Mouse (Mus musculus) heart, postnatal 36 days (tissue): ENCODE measurements around the gene Adamts8. TPM values are rescaled to one million over a fixed set of nuclear protein-coding genes. Genes with fewer than 3 reads are reported as not detected.

Source experiments
- DNase-seq, 2 experiments: peaks; one replicate each; pipeline ENCODE4 v3.0.0; 2021 to 2022
- intact Hi-C: fragments of 180-260 bp; cut with DNase I; formaldehyde crosslinking; loops from one replicate; pipeline ENCODE4 v1.15.1; 2025
- total RNA-seq, 2 experiments: library from RNA; stranded (reverse); gene quantifications; 2 replicates each; pipeline ENCODE4 v1.2.3; 2021

Adamts8 gene
- 1 to 10 TPM; 3.2 to 4.0 TPM for total RNA-seq

DNA sequence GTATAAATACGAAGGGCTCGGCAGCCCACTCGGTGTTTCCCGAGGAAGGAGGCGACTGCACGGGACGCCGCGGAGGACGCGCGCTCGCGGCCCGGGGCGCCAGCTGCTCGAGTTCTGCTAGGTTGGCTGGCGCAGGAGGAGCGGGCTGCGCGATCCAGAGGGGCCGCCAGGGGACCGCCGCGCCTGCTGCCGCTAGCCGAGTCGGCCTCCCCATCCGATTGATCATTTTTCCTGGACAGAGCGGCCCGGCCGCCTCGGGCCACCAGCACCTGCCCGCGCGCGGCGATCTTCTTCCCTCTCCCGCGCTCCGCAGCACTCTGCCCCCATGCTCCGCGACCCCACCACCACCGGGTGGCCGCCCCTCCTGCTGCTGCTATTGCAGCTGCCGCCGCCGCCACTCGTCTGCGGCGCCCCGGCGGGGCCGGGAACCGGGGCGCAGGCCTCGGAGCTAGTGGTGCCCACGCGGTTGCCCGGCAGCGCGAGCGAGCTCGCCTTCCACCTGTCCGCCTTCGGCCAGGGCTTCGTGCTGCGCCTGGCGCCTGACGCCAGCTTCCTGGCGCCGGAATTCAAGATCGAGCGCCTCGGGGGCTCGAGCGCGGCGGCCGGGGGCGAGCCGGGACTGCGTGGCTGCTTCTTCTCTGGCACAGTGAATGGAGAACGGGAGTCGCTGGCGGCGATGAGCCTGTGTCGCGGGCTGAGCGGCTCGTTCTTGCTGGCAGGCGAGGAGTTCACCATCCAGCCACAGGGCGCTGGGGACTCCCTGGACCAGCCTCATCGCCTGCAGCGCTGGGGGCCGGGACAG, at the start of gene Adamts8:
Adamts8 (plus strand) TSS at position 51 of the 802 bp plus-strand sequence.
- DNase-seq = peak; percentile 36 to 52
- intact Hi-C loops = loop anchor here (5.0 kb wide), 2 partner anchors 90 to 515 kb away; partner anchors contain the start of genes Snx19 and Zbtb44

DNA sequence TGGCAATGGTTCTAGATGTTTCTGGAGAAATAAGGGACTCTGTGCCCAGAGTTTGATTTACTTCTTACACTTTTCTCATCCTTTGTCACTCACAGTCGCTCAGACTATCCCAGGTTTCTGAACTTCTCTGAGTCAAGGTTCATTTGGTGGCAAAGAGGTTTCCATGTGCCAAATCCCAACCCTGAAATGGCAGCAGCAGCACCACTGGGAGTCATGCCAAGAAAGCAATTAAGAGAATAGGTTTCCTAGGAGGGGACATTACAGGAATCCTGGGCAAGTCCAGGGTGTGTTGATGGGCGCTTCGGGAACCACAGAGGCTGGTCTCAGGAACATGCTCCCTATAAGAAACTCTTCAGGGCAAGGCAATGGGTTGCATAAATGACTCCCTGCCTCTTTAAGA, 46.7 kb upstream of the Adamts8 start:
- DNase-seq = no peak
- intact Hi-C loops = loop anchor here (5.0 kb wide), 1 partner anchor 48 kb away; no protein-coding TSS in a partner anchor

DNA sequence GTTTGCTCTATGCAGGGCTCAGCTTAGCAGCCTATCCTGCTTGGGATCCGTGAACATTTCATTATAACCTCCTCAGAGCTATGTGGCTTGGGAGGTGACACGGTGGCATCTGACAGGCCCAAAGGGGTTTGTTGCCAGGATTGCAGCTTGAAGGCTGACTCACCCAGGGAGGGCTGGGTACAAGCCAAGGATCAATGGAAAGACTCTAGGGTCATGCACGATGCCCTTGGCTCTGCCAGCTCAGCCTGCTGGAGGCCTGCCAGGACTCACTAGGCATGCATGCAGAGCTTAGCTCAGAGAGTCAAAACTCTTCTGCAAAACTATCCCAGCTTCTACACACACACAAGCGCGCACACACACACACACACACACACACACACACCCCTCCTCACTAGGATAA, 45.6 kb upstream of the Adamts8 start:
- intact Hi-C loops = loop anchor here (5.0 kb wide), 1 partner anchor 49 kb away; no protein-coding TSS in a partner anchor
- peak; percentile 77 to 80 for DNase-seq

DNA sequence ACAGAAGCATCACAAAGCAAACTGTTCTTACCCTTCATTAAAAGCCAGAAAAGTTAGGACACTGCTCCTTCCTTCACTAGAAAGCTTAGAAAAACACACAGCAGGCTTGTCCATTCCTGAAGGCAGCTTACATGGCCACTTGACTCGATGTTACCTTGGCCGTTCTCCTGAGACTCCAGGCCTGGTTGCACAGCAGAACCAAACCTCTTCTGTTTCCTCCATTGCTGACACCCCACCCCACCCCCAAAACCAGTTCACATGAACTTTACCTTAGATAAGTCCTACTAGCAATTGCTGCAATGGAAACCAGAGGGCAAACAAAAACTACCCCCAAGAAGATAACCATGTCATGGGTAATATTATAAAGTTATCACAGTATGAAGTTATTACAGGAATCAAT, 45.2 kb upstream of the Adamts8 start:
- DNase-seq = no peak
- intact Hi-C loops = loop anchor here (5.0 kb wide), 1 partner anchor 50 kb away; no protein-coding TSS in a partner anchor

DNA sequence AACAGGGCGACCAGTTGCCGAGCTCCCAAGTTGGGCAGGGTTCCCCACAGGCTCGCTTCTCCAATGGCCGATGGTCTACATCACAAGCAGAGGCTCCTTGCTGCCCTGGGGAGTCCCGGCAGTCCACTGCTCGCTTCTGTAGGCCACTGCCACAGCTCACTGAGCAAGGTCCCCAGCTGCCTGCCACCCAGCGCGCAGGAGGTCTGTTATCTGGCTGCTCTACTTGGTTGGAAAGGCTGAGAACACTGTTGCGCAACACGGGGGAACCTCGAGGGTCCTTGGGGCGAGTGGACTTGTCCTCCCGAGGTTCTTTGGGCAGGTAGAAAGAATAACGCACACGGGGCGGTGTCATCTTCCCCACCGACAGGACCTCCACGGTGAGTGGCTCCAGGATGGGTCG, 40.2 kb upstream of the Adamts8 start:
- intact Hi-C loops = no loop called here
- DNase-seq = no peak

DNA sequence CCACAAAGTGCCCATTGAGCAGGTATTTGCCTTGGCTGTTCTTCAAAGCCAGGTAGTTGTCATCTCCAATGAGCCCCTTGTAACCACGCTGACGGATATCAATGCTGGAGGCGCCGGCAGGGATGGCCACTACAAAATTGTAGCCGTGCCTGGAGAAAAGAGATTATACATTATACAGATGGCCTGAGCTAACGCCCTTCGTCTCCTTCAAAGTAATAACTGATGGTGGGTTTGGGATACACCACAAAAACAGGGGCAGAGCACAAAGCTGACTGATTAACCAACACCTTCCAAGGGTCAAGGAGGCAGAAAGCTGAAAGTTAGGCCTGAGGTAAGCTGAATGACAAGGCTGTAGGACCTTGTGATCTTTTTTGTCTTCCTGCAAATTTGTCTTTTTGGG, 39.7 kb upstream of the Adamts8 start:
- DNase-seq = no peak
- intact Hi-C loops = no loop called here

DNA sequence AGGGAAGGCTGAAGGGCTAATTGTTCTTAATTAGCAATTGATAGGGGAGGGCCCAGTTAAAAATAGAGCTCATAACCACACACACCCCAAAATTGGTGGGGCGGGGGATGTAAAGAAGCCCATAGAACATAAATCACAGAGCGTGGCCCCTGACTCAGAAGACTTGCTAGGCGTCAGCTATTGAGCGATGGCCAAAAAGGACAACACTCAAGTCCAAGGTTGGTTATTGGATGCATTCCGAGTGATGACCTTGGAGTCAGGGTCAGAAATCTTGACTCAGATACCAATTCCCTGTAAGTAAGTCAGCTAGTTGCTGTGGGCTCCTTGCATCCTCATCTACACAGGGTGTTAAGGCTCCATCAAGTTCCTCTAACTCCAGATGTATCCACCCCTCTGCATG, 39.1 kb upstream of the Adamts8 start:
- no peak for DNase-seq
- intact Hi-C loops = no loop called here

DNA sequence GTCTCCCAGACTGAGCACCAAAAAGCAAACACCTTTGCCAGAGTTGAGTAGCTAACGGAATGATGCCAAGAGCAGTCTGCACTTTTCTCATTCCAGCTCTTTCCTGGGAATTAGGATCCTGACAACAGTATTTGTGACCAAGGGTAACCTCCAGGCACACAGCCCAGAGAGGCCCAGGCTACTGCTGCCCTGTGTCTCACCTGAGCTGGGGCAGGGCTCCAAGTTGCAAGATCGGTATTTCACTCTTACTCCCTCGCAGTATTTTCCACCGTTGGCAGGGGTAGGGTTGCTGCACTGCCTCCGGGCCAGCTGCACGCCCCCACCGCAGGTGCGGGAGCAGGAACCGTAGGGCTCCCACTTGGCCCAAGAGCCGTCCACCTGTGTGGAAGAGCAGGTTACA, 36.5 kb upstream of the Adamts8 start:
- DNase-seq = no peak
- intact Hi-C loops = no loop called here

DNA sequence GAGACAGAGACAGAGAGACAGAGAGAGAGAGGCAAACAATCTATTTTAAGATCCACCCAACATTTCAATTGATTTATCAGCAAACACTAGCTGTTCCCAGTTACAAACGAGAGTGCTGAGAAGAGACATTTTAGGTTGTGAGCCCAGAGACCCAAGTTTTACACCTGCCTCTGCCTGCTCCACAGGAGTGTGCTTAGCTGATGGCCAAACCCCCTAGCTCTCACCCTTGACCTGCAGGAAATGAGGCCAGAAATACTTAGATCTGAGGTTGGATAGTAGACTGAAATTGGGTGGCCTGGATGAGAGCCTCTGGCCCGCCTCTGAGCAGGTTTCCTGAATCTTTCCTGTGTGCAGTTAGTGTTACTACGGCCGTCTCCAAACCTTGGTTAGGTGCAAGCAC, 35.9 kb upstream of the Adamts8 start:
- DNase-seq = no peak
- intact Hi-C loops = no loop called here

DNA sequence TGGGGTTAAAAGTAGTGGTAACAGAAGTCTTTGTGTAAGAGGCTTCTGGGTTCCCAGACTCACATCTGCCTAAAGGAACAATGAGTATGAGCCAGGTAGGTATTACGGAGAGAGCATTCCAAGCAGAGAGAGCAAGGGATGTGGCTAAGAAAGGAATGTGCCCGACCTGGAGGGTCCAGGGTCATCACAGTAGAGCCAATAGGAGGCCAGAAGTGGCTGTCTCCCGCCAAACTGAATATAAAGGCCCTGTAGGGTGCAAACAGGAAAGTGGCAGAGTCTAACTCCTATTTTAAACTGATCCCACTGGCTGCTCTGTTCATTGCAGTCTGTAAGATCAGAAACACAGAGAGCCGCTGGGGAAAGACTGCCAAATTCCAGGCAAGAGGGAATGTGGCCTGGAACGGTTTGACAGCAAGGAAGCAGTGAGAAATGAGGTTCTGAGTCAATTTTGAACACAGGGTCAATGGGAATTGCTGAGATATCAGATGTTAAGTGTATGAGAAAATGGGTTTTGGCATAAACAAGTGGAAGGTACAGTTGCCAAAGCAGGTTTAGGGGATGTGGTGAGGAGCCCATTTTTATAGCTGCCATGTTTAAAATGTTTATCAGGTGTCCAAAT, 34.6 kb upstream of the Adamts8 start:
- DNase-seq = no peak
- intact Hi-C loops = no loop called here

DNA sequence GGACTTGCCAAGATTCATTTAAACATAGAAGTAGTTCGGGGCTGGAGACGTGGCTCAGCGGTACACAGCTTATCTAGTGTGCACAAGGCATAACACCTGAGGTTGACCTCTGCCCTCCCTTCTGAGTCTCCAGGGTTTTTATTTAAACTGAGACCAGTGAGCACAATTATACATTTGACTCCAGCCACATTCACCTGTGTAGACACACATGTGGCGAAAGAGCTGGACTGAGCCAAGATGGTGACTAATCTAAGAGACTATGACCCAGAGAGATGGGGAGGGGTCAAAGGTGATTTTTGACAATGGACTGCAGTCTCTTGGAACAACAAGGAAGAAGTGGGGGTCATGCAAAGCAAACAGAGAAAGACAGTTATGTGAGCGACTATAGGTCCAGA, 34.1 kb upstream of the Adamts8 start:
- intact Hi-C loops = no loop called here

DNA sequence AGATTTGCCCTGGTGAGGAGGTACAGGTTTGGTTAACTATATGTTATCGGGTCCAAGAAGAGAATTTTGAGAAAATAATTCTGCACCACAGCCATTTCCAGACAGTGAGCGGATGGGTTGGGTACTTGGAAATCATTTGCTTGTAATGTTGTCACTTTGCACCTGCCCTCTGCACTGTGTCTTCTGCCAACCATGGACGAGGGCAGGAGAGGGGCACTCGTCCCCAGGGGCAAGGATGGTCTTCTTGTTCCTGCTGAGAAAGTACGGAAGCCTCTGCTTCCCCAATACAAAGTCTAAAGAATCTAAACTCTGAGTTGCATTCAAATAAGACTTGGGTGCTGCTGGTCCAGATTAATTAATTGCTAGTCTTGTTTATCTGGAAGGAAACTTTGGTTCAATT, 33.4 kb upstream of the Adamts8 start:
- intact Hi-C loops = no loop called here
- no peak for DNase-seq

More for the DNA sequence above, 34.1 kb upstream of the Adamts8 start:
- no peak for DNase-seq

DNA sequence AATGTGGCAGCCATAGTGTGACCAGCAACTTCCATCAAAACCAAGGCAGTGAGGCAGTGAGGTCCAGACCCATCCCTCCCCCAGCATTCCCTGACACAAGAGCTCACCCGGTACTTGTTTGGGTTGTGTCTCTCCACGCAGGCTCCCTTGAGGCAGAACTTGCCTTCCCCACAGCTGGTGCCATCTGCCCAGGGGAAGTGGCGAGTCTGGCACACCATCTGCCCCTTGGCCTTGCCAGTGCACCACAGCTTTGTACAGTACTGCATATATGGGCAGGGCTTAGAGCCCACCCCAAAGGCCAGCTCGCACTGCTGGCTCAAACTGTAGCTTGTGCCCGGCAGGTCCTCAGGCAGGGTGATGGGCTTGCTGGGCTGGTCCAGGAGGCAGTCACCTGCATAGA, 31.9 kb upstream of the Adamts8 start:
- intact Hi-C loops = no loop called here
- DNase-seq = no peak

DNA sequence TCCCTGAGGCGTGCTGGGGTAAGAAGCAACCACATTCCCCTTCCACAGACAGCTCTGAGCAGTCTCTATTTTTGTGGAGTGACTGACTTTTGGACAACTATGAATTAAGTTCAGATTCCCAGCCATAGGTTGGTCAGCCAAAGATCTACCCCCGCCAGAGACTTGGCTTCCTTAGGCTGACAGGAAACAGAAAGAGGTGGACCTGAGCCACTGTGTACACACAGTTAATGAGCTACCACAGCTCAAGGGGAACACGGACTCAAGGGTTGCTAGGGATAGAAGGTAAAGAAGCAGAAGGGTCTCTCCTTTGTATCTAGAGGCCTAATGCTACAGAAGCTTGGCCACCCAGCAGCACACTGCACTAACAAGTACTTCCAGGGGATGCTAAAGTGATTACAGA, 30.2 kb upstream of the Adamts8 start:
- intact Hi-C loops = no loop called here
- DNase-seq = no peak

DNA sequence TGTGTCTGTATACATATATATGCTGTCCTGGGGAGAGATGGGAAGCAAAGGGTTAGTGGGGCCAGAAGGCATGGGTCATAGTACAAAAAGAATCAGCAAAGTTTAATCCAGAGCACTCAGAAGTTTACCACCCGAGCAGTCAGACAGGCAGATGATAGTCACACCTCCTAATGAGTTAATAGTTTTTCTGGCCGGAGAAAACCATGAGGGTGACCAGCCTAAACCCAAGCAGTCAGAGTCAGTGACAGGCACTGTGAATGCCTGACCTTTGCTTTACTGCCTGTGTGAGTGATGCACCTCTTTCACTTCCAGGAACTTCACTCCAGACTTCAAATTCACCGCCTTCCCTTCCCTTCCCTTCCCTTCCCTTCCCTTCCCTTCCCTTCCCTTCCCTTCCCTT, 28.9 kb upstream of the Adamts8 start:
- intact Hi-C loops = no loop called here
- no peak for DNase-seq

DNA sequence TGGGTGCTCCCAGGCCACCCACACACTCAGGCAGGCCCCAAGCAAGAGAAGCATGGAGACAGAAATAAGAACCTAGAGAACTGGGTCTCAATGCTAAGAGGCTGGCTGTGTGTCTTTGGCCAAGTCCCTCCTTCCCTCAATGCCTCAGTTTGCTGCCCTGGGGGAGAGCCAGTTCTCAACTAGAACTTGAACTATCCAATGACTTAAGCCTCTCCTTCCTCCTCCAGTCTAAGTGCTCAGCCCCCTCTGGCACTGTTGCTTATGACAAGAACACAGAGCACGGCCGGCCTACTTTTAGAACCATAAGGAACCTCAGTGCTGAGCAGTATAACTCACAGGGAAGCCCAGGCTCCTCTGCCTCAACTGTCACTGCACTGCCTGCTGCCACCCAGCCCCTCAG, 28.1 kb upstream of the Adamts8 start:
- intact Hi-C loops = no loop called here
- DNase-seq = no peak

DNA sequence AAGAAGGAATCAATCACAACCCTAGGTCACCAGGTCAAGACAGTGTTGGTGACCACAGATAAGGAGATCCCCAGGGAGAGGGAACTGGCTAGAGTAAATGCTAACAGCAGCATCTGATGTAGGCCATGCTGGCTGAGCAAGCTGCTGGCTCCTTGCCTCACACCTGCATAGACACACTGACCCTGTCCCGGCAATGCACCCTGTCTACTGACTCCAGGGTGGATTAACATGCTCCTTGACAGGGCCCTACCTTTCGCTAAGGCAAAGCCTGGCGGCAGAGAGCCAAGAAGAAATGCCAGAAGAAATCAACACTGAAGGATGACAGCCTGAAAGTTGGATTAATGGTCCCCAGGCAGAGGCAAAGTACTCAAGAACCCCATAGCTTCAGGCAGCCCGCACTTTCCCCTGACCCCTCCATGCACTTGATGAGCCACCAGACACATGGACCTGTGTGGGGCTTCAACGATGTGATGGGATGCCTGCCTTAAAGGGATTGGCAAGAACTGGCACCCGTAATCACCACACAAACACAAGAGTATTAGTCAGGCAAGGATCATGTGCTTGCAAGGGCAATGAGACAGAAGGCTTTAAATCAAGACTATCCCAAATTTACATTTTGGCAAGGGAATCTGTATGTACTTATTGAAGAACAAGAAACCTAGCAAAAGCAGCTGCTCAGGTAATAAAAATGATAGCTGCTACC, 25.9 kb upstream of the Adamts8 start:
- DNase-seq = no peak
- intact Hi-C loops = no loop called here

DNA sequence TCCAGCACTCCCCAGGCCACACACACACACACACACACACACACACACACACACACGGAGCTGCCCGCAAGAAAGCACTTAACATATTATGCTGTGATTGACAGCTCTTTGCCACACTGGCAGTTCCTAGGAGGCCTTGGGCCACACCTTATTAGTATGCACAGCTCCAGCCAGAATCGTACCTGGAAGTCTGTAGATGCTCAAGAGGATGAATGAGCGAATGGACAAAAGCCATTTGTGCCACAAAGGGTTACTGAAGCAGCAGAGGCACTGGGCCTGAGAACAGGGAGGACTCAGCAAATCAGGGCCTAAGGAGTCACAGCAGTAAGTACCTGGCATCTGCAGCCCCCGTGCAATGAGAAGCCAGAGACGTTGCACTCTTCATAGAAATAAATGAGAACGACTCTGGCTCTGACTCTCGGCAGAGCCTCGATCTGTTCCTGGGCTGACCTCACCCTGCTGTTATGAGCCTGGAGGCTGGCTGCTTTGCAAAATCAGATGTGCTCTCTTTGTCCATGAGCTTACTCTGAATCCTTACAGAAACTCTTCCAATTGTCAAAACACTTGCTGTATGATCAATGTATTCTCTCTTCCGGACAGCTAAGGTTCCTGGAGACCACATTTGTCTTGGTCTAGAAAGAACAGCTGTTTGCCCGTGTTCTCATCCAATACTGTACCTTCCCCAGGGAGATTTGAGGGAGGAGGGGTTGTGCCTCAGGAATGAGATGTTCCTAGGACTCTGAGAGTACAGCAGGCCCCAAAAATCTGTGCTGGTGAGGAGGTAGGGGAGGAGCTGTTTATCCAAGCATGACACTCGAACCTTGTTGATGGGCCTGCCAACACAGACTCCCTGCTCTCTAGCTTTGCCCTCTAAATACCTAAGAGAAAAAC, 23.7 kb upstream of the Adamts8 start:
- no peak for DNase-seq
- intact Hi-C loops = no loop called here

DNA sequence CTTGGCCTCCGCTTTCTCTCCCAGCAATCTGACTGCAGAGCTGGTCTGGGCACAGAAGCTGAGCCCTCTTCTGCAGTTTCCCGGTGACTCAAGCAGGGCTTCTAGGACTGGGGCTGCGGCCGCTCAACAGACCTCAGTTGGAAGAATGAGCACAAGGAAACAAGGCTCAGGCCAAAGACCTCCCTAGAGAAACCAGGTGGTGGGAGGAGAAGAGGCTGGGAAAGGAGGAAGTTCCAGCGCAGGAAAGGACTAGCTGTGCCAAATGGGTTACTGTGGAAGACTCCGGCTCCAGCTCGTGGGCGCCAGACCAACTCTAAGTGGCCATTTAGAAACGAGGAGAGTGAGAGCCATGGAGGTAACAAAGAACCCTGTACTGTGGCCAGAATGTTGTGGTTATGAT, 22.7 kb upstream of the Adamts8 start:
- DNase-seq = peak; percentile 47 to 53
- intact Hi-C loops = loop anchor here (2.0 to 5.0 kb wide), 2 partner anchors 75 to 357 kb away; no protein-coding TSS in a partner anchor

DNA sequence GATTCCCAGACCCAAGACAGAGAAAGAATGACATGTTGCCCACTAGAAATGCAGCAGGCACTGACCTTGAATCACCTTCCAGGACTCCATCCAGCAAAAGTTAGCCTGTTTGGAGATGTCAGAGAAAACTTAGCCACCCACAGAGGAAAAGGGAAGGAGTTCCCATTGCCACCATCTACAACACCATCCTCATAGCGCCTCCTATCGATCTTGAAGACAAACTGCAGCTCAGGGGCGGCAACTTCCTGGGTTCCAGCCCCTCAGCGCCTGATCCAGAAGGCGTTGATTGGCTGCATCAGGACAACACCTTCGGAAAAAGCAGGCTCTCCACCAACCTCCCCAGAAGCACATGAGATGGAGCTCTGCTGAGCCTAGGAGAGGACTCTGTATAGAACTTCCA, 21.6 kb upstream of the Adamts8 start:
- peak; percentile 58 to 59 for DNase-seq
- intact Hi-C loops = loop anchor here (2.0 to 5.0 kb wide), 2 partner anchors 76 to 358 kb away; no protein-coding TSS in a partner anchor
